Mouse (Mus musculus): ENCODE data around the gene Zfp266. TPM values are rescaled to one million over a fixed set of nuclear protein-coding genes. Genes with fewer than 3 reads are reported as not detected.

The Zfp266 gene
- polyA plus RNA-seq, 1 experiment from 2014 or later: 170 TPM

- under 1% methylated on average over 17 of the region's 17 CpGs for WGBS
- no peak for ATAC-seq (ENCODE audit: insufficient number of reproducible peaks, insufficient read depth, low FRiP score, low TSS enrichment, low read depth)
Measured at GRCm38 (mm10) chr9:20520531-20521210, 546 bp downstream of the Zfp266 start.

GRCm38 (mm10) chr9:20519949-20520348 is 1.3 kb downstream of the Zfp266 start:
- H3K9me3 ChIP-seq: no peaks in the 10 kb centered on the region
- peaks cover 18% of the 10 kb centered on the region for H3K4me1 ChIP-seq (replicated peaks)
- 17% methylated on average over 4 of the region's 4 CpGs for WGBS
- peak overlapping the region; percentile 82 for H3K4me3 ChIP-seq (replicated peaks)
- ATAC-seq (ENCODE audit: insufficient number of reproducible peaks, insufficient read depth, low FRiP score, low TSS enrichment, low read depth): no peak
- H3K9ac ChIP-seq (replicated peaks): peak overlapping the region; percentile 50; the same call in 1 of the 2 replicates
- H3K36me3 ChIP-seq: peaks cover 42% of the 10 kb centered on the region
- H3K27me3 ChIP-seq: no peaks in the 10 kb centered on the region
- H3K4me2 ChIP-seq: peak overlapping the region; percentile 65
- H3K27ac ChIP-seq: no peak overlapping the region

More at GRCm38 (mm10) chr9:20520531-20521210, 546 bp downstream of the Zfp266 start:
- Histone ChIP-seq H3K27ac (peak overlapping the region; percentile 99), H3K4me1 (replicated peaks) (peaks cover 18% of the 10 kb centered on the region), H3K36me3 (peaks cover 35% of the 10 kb centered on the region), H3K27me3 (no peaks in the 10 kb centered on the region), H3K9ac (replicated peaks) (peak overlapping the region; percentile 96), H3K9me3 (no peaks in the 10 kb centered on the region), H3K4me3 (replicated peaks) (peak overlapping the region; percentile 82), H3K4me2 (peak overlapping the region; percentile 64)

- H3K27ac ChIP-seq: no peak overlapping the region
- H3K36me3 ChIP-seq: peaks cover 55% of the 10 kb centered on the region
- WGBS: 91% methylated on average over 4 of the region's 4 CpGs
- no peak overlapping the region for H3K9ac ChIP-seq (replicated peaks)
- peak overlapping the region; percentile 65 for H3K4me2 ChIP-seq
- H3K4me1 ChIP-seq (replicated peaks): peaks cover 18% of the 10 kb centered on the region
- no peak for ATAC-seq (ENCODE audit: insufficient number of reproducible peaks, insufficient read depth, low FRiP score, low TSS enrichment, low read depth)
- no peaks in the 10 kb centered on the region for H3K9me3 ChIP-seq
- H3K4me3 ChIP-seq (replicated peaks): no peak overlapping the region
- no peaks in the 10 kb centered on the region for H3K27me3 ChIP-seq
Measured at GRCm38 (mm10) chr9:20518708-20519107, 2.5 kb downstream of the Zfp266 start.

- H3K4me2 ChIP-seq: no peak overlapping the region
- no peak overlapping the region for H3K27ac ChIP-seq
- no peaks in the 10 kb centered on the region for H3K9me3 ChIP-seq
- no peaks in the 10 kb centered on the region for H3K27me3 ChIP-seq
- H3K4me3 ChIP-seq (replicated peaks): no peak overlapping the region
- peaks cover 65% of the 10 kb centered on the region for H3K36me3 ChIP-seq
- 95% methylated on average over 1 of the region's 1 CpGs for WGBS
- ATAC-seq (ENCODE audit: insufficient number of reproducible peaks, insufficient read depth, low FRiP score, low TSS enrichment, low read depth): no peak
- H3K4me1 ChIP-seq (replicated peaks): peaks cover 18% of the 10 kb centered on the region
- H3K9ac ChIP-seq (replicated peaks): no peak overlapping the region
Measured at GRCm38 (mm10) chr9:20517727-20518126, 3.5 kb downstream of the Zfp266 start.

- Histone ChIP-seq H3K27ac (no peak overlapping the region), H3K9me3 (no peaks in the 10 kb centered on the region), H3K4me2 (no peak overlapping the region), H3K27me3 (no peaks in the 10 kb centered on the region), H3K4me1 (replicated peaks) (peaks cover 8% of the 10 kb centered on the region), H3K36me3 (peaks cover 92% of the 10 kb centered on the region), H3K4me3 (replicated peaks) (no peak overlapping the region), H3K9ac (replicated peaks) (no peak overlapping the region)
- ATAC-seq (ENCODE audit: insufficient number of reproducible peaks, insufficient read depth, low FRiP score, low TSS enrichment, low read depth): no peak
- WGBS: 93% methylated on average over 3 of the region's 3 CpGs
Measured at GRCm38 (mm10) chr9:20514016-20514415, 7.2 kb downstream of the Zfp266 start.

- ATAC-seq (ENCODE audit: insufficient number of reproducible peaks, insufficient read depth, low FRiP score, low TSS enrichment, low read depth): no peak
- Histone ChIP-seq H3K27ac (no peak overlapping the region), H3K4me3 (replicated peaks) (no peak overlapping the region), H3K4me2 (no peak overlapping the region), H3K9me3 (no peaks in the 10 kb centered on the region), H3K4me1 (replicated peaks) (no peaks in the 10 kb centered on the region), H3K27me3 (no peaks in the 10 kb centered on the region), H3K36me3 (peaks cover 84% of the 10 kb centered on the region), H3K9ac (replicated peaks) (no peak overlapping the region)
- 91% methylated on average over 8 of the region's 8 CpGs for WGBS
Measured at GRCm38 (mm10) chr9:20512714-20513113, 8.5 kb downstream of the Zfp266 start.

GRCm38 (mm10) chr9:20511645-20512044 is 9.6 kb downstream of the Zfp266 start:
- Histone ChIP-seq H3K36me3 (peaks cover 85% of the 10 kb centered on the region), H3K9me3 (no peaks in the 10 kb centered on the region)
- 90% methylated on average over 4 of the region's 4 CpGs for WGBS

GRCm38 (mm10) chr9:20510346-20510745 is 10.9 kb downstream of the Zfp266 start:
- Histone ChIP-seq H3K27me3 (no peaks in the 10 kb centered on the region), H3K9me3 (no peaks in the 10 kb centered on the region), H3K4me3 (replicated peaks) (no peak overlapping the region), H3K36me3 (peaks cover 85% of the 10 kb centered on the region), H3K4me2 (no peak overlapping the region), H3K4me1 (replicated peaks) (no peaks in the 10 kb centered on the region), H3K27ac (no peak overlapping the region), H3K9ac (replicated peaks) (no peak overlapping the region)
- 75% methylated on average over 1 of the region's 1 CpGs for WGBS
- no peak for ATAC-seq (ENCODE audit: insufficient number of reproducible peaks, insufficient read depth, low FRiP score, low TSS enrichment, low read depth)

More at GRCm38 (mm10) chr9:20511645-20512044, 9.6 kb downstream of the Zfp266 start:
- Histone ChIP-seq H3K4me3 (replicated peaks) (no peak overlapping the region), H3K27me3 (no peaks in the 10 kb centered on the region), H3K4me1 (replicated peaks) (no peaks in the 10 kb centered on the region), H3K9ac (replicated peaks) (no peak overlapping the region), H3K27ac (no peak overlapping the region), H3K4me2 (no peak overlapping the region)
- ATAC-seq (ENCODE audit: insufficient number of reproducible peaks, insufficient read depth, low FRiP score, low TSS enrichment, low read depth): no peak

- Histone ChIP-seq H3K4me1 (replicated peaks) (no peaks in the 10 kb centered on the region), H3K27ac (no peak overlapping the region), H3K4me3 (replicated peaks) (no peak overlapping the region), H3K9ac (replicated peaks) (no peak overlapping the region), H3K9me3 (no peaks in the 10 kb centered on the region), H3K36me3 (peaks cover 85% of the 10 kb centered on the region), H3K4me2 (no peak overlapping the region), H3K27me3 (no peaks in the 10 kb centered on the region)
- no peak for ATAC-seq (ENCODE audit: insufficient number of reproducible peaks, insufficient read depth, low FRiP score, low TSS enrichment, low read depth)
- 80% methylated on average over 3 of the region's 3 CpGs for WGBS
Measured at GRCm38 (mm10) chr9:20509676-20510075, 11.5 kb downstream of the Zfp266 start.

GRCm38 (mm10) chr9:20504801-20505200 is 16.4 kb downstream of the Zfp266 start:
- ATAC-seq (ENCODE audit: insufficient number of reproducible peaks, insufficient read depth, low FRiP score, low TSS enrichment, low read depth): no peak
- Histone ChIP-seq H3K27ac (no peak overlapping the region), H3K4me3 (replicated peaks) (no peak overlapping the region), H3K27me3 (no peaks in the 10 kb centered on the region), H3K4me2 (no peak overlapping the region), H3K36me3 (peaks cover 85% of the 10 kb centered on the region), H3K9ac (replicated peaks) (no peak overlapping the region), H3K4me1 (replicated peaks) (no peaks in the 10 kb centered on the region), H3K9me3 (no peaks in the 10 kb centered on the region)
- 91% methylated on average over 5 of the region's 5 CpGs for WGBS

- 9% methylated on average over 9 of the region's 9 CpGs for WGBS
- Histone ChIP-seq H3K27me3 (no peaks in the 10 kb centered on the region), H3K36me3 (peaks cover 36% of the 10 kb centered on the region), H3K9ac (replicated peaks) (peak overlapping the region; percentile 86), H3K4me2 (peak overlapping the region; percentile 74), H3K9me3 (no peaks in the 10 kb centered on the region), H3K4me3 (replicated peaks) (peak overlapping the region; percentile 85), H3K4me1 (replicated peaks) (peaks cover 17% of the 10 kb centered on the region), H3K27ac (peak overlapping the region; percentile 97)
- no peak for ATAC-seq (ENCODE audit: insufficient number of reproducible peaks, insufficient read depth, low FRiP score, low TSS enrichment, low read depth)
Measured at GRCm38 (mm10) chr9:20493281-20493680, 27.9 kb downstream of the Zfp266 start.
